Comparison of ENCODE assay signal across 31 mouse cellular contexts in genomic region chr6:145018295-145018694, GRCm38 (mm10). TPM values are rescaled to one million over a fixed set of nuclear protein-coding genes. Genes with fewer than 3 reads are reported as not detected.
DNase-seq lines count a peak whose midpoint lies in the region; ATAC-seq lines count a peak whose summit lies in the region.
"Had no signal": no experiment of that assay in that cellular context is flagged by ENCODE, and none has a peak within 500 bp of the region (broad histone marks: within the 10 kb centered on the region; RNA-seq: fewer than 3 reads in every experiment).

No protein-coding gene starts in this region.

- H3K4me1 ChIP-seq in hindbrain, embryonic 15.5 days (replicated peaks), result 0 out of 2 replicates have a peak, but pooled peaks cover 3% of the 10 kb centered on the region
- H3K4me1 ChIP-seq in hindbrain, embryonic 14.5 days (replicated peaks; ENCODE audit: control insufficient read depth, insufficient read depth, low read length), result no peaks in the 10 kb centered on the region
- H3K4me1 ChIP-seq in heart, embryonic 10.5 days, result no peaks in the 10 kb centered on the region
- H3K4me1 ChIP-seq: embryonic facial prominence, embryonic 10.5 days; embryonic facial prominence, embryonic 15.5 days; lung, embryonic 15.5 days; midbrain, embryonic 10.5 days; neural tube, embryonic 13.5 days had no signal

- H3K4me3 ChIP-seq in hindbrain, embryonic 15.5 days, result no peak overlapping the region
- H3K4me3 ChIP-seq in hindbrain, embryonic 14.5 days (replicated peaks; ENCODE audit: low read length), result no peak overlapping the region
- no peak overlapping the region for H3K4me3 ChIP-seq in heart, embryonic 10.5 days
- H3K4me3 ChIP-seq: embryonic facial prominence, embryonic 10.5 days; embryonic facial prominence, embryonic 15.5 days; gastrocnemius, adult 2 months; heart, embryonic 12.5 days; limb, embryonic 12.5 days; liver, embryonic 15.5 days; lung, embryonic 15.5 days; midbrain, embryonic 10.5 days; midbrain, embryonic 15.5 days; neural tube, embryonic 13.5 days had no signal

- no peak overlapping the region for H3K27ac ChIP-seq in hindbrain, embryonic 15.5 days (replicated peaks)
- no peak overlapping the region for H3K27ac ChIP-seq in hindbrain, embryonic 14.5 days
- H3K27ac ChIP-seq in heart, embryonic 10.5 days, result no peak overlapping the region
- H3K27ac ChIP-seq: embryonic facial prominence, embryonic 10.5 days; embryonic facial prominence, embryonic 15.5 days; gastrocnemius, adult 2 months; limb, embryonic 12.5 days; liver, embryonic 15.5 days; lung, embryonic 15.5 days; midbrain, embryonic 10.5 days; midbrain, embryonic 15.5 days; neural tube, embryonic 13.5 days had no signal

- peak; percentile 70; the same call in 1 of the 2 replicates for ATAC-seq in hindbrain, embryonic 15.5 days (ENCODE audit: low FRiP score, low read depth)
- ATAC-seq in hindbrain, embryonic 14.5 days (ENCODE audit: low FRiP score), result no peak
- no peak for ATAC-seq in frontal cortex, adult (ENCODE audit: low TSS enrichment)
- ATAC-seq: forebrain, embryonic 14.5 days; inflammation-experienced regulatory T-cells, adult 6 months; midbrain, embryonic 15.5 days; Patski had no signal

- no peak overlapping the region for H3K9ac ChIP-seq in hindbrain, embryonic 15.5 days
- no peak overlapping the region for H3K9ac ChIP-seq in hindbrain, embryonic 14.5 days
- H3K9ac ChIP-seq: embryonic facial prominence, embryonic 15.5 days; heart, embryonic 12.5 days; limb, embryonic 12.5 days; liver, embryonic 15.5 days; lung, embryonic 15.5 days; midbrain, embryonic 15.5 days; neural tube, embryonic 13.5 days had no signal

- no peak overlapping the region for H3K4me2 ChIP-seq in hindbrain, embryonic 15.5 days
- H3K4me2 ChIP-seq in hindbrain, embryonic 14.5 days (replicated peaks), result no peak overlapping the region
- H3K4me2 ChIP-seq: embryonic facial prominence, embryonic 15.5 days; heart, embryonic 12.5 days; limb, embryonic 12.5 days; liver, embryonic 15.5 days; lung, embryonic 15.5 days; midbrain, embryonic 15.5 days; neural tube, embryonic 13.5 days had no signal

- no peaks in the 10 kb centered on the region for H3K9me3 ChIP-seq in hindbrain, embryonic 15.5 days
- no peaks in the 10 kb centered on the region; the same call in 1 of the 2 replicates for H3K9me3 ChIP-seq in hindbrain, embryonic 14.5 days (ENCODE audit: control insufficient read depth, low read length)
- H3K9me3 ChIP-seq in heart, embryonic 10.5 days, result 0 out of 2 replicates have a peak, but pooled peaks cover 4% of the 10 kb centered on the region
- H3K9me3 ChIP-seq: embryonic facial prominence, embryonic 15.5 days; liver, embryonic 15.5 days; lung, embryonic 15.5 days; midbrain, embryonic 15.5 days; neural tube, embryonic 13.5 days had no signal

- 74% methylated on average over 5 of the region's 5 CpGs for WGBS in hindbrain, embryonic 15.5 days
- 69% methylated on average over 5 of the region's 5 CpGs for WGBS in hindbrain, embryonic 14.5 days
- 87% methylated on average over 5 of the region's 5 CpGs for WGBS in heart, embryonic 10.5 days

- H3K36me3 ChIP-seq in hindbrain, embryonic 15.5 days, result peaks cover 36% of the 10 kb centered on the region
- H3K36me3 ChIP-seq in hindbrain, embryonic 14.5 days (replicated peaks; ENCODE audit: control insufficient read depth, insufficient read depth), result peaks cover 67% of the 10 kb centered on the region
- H3K36me3 ChIP-seq in heart, embryonic 10.5 days, result peaks cover 47% of the 10 kb centered on the region
- H3K36me3 ChIP-seq: embryonic facial prominence, embryonic 15.5 days; G1E; heart, embryonic 12.5 days; liver, embryonic 15.5 days; lung, embryonic 15.5 days had no signal

- no peak for DNase-seq in hindbrain, embryonic 14.5 days (ENCODE audit: low spot score)
- peak; percentile 97 for DNase-seq in brain, adult 2 months (ENCODE audit: low read depth, low spot score)
- peak; percentile 90 to 95 for DNase-seq in cerebellum, adult 18-20 months
- peak; percentile 95 to 97 for DNase-seq in cerebellum, postnatal 10 days
- DNase-seq in heart, embryonic 10.5 days (ENCODE audit: low spot score), result no peak
- no peak for DNase-seq in frontal cortex, adult 2 months (ENCODE audit: extremely low spot score in 1 of 2, low spot score in 1 of 2)
- DNase-seq: adrenal gland, postnatal 10 days; gastrocnemius, adult 2 months; gastrocnemius, postnatal 36 days; heart, adult 18-20 months; kidney, adult 11 months; kidney, postnatal 14 days; layer of hippocampus, adult 9-11 months; right cerebral cortex, postnatal 4 days; thymus, adult 2 months had no signal

- H3K27me3 ChIP-seq in hindbrain, embryonic 15.5 days, result no peaks in the 10 kb centered on the region
- no peaks in the 10 kb centered on the region for H3K27me3 ChIP-seq in hindbrain, embryonic 14.5 days (ENCODE audit: control insufficient read depth, insufficient read depth, low read length)
- no peaks in the 10 kb centered on the region for H3K27me3 ChIP-seq in heart, embryonic 10.5 days (ENCODE audit: insufficient read depth, poor library complexity, severe bottlenecking)
- H3K27me3 ChIP-seq: embryonic facial prominence, embryonic 15.5 days; heart, embryonic 12.5 days; liver, embryonic 15.5 days; lung, embryonic 15.5 days; midbrain, embryonic 15.5 days; neural tube, embryonic 13.5 days; Patski had no signal

RNA-seq across cellular contexts. Expression of gene Bcat1, which starts 57.7 kb away (rescaled TPM):
- 95.7 and 101 TPM in 2 replicates for polyA plus RNA-seq in hindbrain, embryonic 15.5 days (2015; fragmentation: Nextera tagmentation; extraction: Ambion mirVana)
- 101 and 123 TPM in 2 replicates for polyA plus RNA-seq in hindbrain, embryonic 14.5 days (2014; fragmentation: Nextera tagmentation; extraction: Ambion mirVana)
- 33.2 and 49.6 TPM in 2 replicates for polyA plus RNA-seq in heart, embryonic 10.5 days (2016; fragmentation: Nextera tagmentation; extraction: Ambion mirVana)
- 33.3 and 38.0 TPM in 2 replicates for polyA plus RNA-seq in frontal cortex, adult 2 months (2012; rRNA removed)
- polyA plus RNA-seq: G1E; liver, adult 2 months had no signal

Comparison
In these comparisons a context has a peak if more than half of its experiments do, and no peak if none do; other contexts are left out.
1. DNase-seq: peak in brain, adult 2 months (single experiment), cerebellum, adult 18-20 months (2 of 2) and cerebellum, postnatal 10 days (2 of 2); none in hindbrain, embryonic 14.5 days (single experiment), heart, embryonic 10.5 days (single experiment) and frontal cortex, adult 2 months (0 of 2).